15 mouse cellular contexts compared by ENCODE assay signal in the genomic region with DNA sequence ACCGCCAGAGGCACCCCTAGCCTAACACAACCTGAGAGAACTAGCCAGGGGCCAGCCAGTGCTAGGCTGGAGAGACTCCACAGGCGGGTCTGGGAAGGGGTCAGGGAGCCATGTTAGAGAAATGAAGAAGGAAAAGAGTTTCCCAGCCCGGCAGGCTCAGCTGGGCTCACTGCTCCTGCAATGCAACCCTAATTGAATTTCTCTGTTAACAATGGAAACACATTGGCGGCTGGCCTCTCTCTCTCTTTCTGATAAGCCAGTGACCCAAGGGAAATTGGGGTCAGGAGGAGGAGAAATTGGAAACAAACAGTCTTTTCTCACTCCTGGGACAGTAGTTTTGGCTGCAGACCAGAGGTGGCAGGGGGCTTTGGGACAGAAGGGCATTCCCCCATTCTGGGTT. TPM values are rescaled to one million over a fixed set of nuclear protein-coding genes. Genes with fewer than 3 reads are reported as not detected.
DNase-seq lines count a peak whose midpoint lies in the region; ATAC-seq lines count a peak whose summit lies in the region.
"Had no signal": no experiment of that assay in that cellular context is flagged by ENCODE, and none has a peak within 500 bp of the region (broad histone marks: within the 10 kb centered on the region; RNA-seq: fewer than 3 reads in every experiment).

No protein-coding gene starts in this region.

- no peak overlapping the region for H3K4me3 ChIP-seq in heart, embryonic 11.5 days (ENCODE audit: low read depth, low read length)
- no peak overlapping the region for H3K4me3 ChIP-seq in embryonic facial prominence, embryonic 11.5 days (ENCODE audit: low read depth, low read length)
- no peak overlapping the region for H3K4me3 ChIP-seq in hindbrain, embryonic 16.5 days (ENCODE audit: low read length)
- no peak overlapping the region for H3K4me3 ChIP-seq in neural tube, embryonic 12.5 days
- H3K4me3 ChIP-seq: myocyte had no signal

- no peaks in the 10 kb centered on the region for H3K36me3 ChIP-seq in heart, embryonic 11.5 days (ENCODE audit: control insufficient read depth, insufficient read depth, low read length)
- no peaks in the 10 kb centered on the region for H3K36me3 ChIP-seq in embryonic facial prominence, embryonic 11.5 days (replicated peaks; ENCODE audit: control insufficient read depth, insufficient read depth, low read depth, low read length)
- H3K36me3 ChIP-seq in hindbrain, embryonic 16.5 days (ENCODE audit: control insufficient read depth, insufficient read depth, low read length): peaks cover 10% of the 10 kb centered on the region; the same call in 1 of the 2 replicates
- H3K36me3 ChIP-seq in neural tube, embryonic 12.5 days: 0 out of 2 replicates have a peak, but pooled peaks cover 6% of the 10 kb centered on the region
- H3K36me3 ChIP-seq: G1E had no signal

- H3K9ac ChIP-seq in heart, embryonic 11.5 days (ENCODE audit: low read depth, low read length): no peak overlapping the region
- no peak overlapping the region for H3K9ac ChIP-seq in embryonic facial prominence, embryonic 11.5 days (replicated peaks; ENCODE audit: low read length)
- H3K9ac ChIP-seq in hindbrain, embryonic 16.5 days (ENCODE audit: low read depth, low read length): no peak overlapping the region
- no peak overlapping the region for H3K9ac ChIP-seq in neural tube, embryonic 12.5 days

- 0 out of 2 replicates have a peak overlapping the region, but pooled peaks have one; percentile 16 for H3K4me2 ChIP-seq in heart, embryonic 11.5 days
- no peak overlapping the region for H3K4me2 ChIP-seq in embryonic facial prominence, embryonic 11.5 days (ENCODE audit: low read depth, low read length)
- no peak overlapping the region for H3K4me2 ChIP-seq in hindbrain, embryonic 16.5 days (ENCODE audit: low read length)
- H3K4me2 ChIP-seq in neural tube, embryonic 12.5 days (replicated peaks): 0 out of 2 replicates have a peak overlapping the region, but pooled peaks have one; percentile 1

- intact Hi-C loops in heart, postnatal 36 days (cut with DNase I): no loop called here

- 18% methylated on average over 4 of the region's 4 CpGs for WGBS in heart, embryonic 11.5 days (ENCODE audit: insufficient replicate concordance)
- WGBS in embryonic facial prominence, embryonic 11.5 days: 10% methylated on average over 4 of the region's 4 CpGs
- 14% methylated on average over 4 of the region's 4 CpGs for WGBS in hindbrain, embryonic 16.5 days
- 9% methylated on average over 4 of the region's 4 CpGs for WGBS in neural tube, embryonic 12.5 days

- ATAC-seq in heart, embryonic 11.5 days (replicated peaks; ENCODE audit: insufficient number of reproducible peaks, low FRiP score, low TSS enrichment): no peak
- ATAC-seq in embryonic facial prominence, embryonic 11.5 days (replicated peaks; ENCODE audit: insufficient number of reproducible peaks, low FRiP score, low TSS enrichment, low read depth): peak; percentile 27; the same call in 1 of the 2 replicates
- ATAC-seq in hindbrain, embryonic 16.5 days: peak; percentile 41; the same call in 1 of the 2 replicates
- ATAC-seq in neural tube, embryonic 12.5 days (ENCODE audit: low FRiP score, low read depth): peak; percentile 9; the same call in 1 of the 2 replicates

- H3K9me3 ChIP-seq in heart, embryonic 11.5 days (replicated peaks; ENCODE audit: control insufficient read depth, low read length): no peaks in the 10 kb centered on the region
- no peaks in the 10 kb centered on the region for H3K9me3 ChIP-seq in embryonic facial prominence, embryonic 11.5 days (replicated peaks; ENCODE audit: control insufficient read depth, low read length)
- H3K9me3 ChIP-seq in hindbrain, embryonic 16.5 days (ENCODE audit: control insufficient read depth, low read length): no peaks in the 10 kb centered on the region
- no peaks in the 10 kb centered on the region for H3K9me3 ChIP-seq in neural tube, embryonic 12.5 days
- H3K9me3 ChIP-seq: G1E had no signal

- peaks cover 5% of the 10 kb centered on the region; the same call in 1 of the 2 replicates for H3K4me1 ChIP-seq in heart, embryonic 11.5 days (ENCODE audit: control insufficient read depth, insufficient read depth, low read length)
- no peaks in the 10 kb centered on the region; the same call in 1 of the 2 replicates for H3K4me1 ChIP-seq in embryonic facial prominence, embryonic 11.5 days (ENCODE audit: control insufficient read depth, insufficient read depth, low read length)
- peaks cover 17% of the 10 kb centered on the region for H3K4me1 ChIP-seq in hindbrain, embryonic 16.5 days (ENCODE audit: control insufficient read depth, insufficient read depth, low read depth, low read length)
- H3K4me1 ChIP-seq in neural tube, embryonic 12.5 days: peaks cover 30% of the 10 kb centered on the region

- DNase-seq in heart, postnatal 36 days: no peak
- peak; percentile 62 for DNase-seq in embryonic facial prominence, embryonic 11.5 days (ENCODE audit: low spot score)
- DNase-seq in kidney, adult 9 months: no peak
- DNase-seq in kidney, postnatal 36 days: no peak
- no peak for DNase-seq in cerebellum, adult 9-11 months
- DNase-seq: cerebellum, adult 8-10 months; gastrocnemius, postnatal 25 days; kidney, postnatal 14 days; layer of hippocampus, postnatal 36 days; thymus, postnatal 36 days had no signal

- no peak overlapping the region for H3K27ac ChIP-seq in heart, embryonic 11.5 days (ENCODE audit: low read depth, low read length)
- H3K27ac ChIP-seq in embryonic facial prominence, embryonic 11.5 days (replicated peaks; ENCODE audit: low read depth, low read length): no peak overlapping the region
- 0 out of 2 replicates have a peak overlapping the region, but pooled peaks have one; percentile 31 for H3K27ac ChIP-seq in hindbrain, embryonic 16.5 days (ENCODE audit: low read depth, low read length)
- H3K27ac ChIP-seq in neural tube, embryonic 12.5 days: peak overlapping the region; percentile 9; the same call in 1 of the 2 replicates

- H3K27me3 ChIP-seq in heart, embryonic 11.5 days (ENCODE audit: control insufficient read depth, insufficient read depth, low read length): peaks cover 11% of the 10 kb centered on the region
- no peaks in the 10 kb centered on the region for H3K27me3 ChIP-seq in embryonic facial prominence, embryonic 11.5 days (ENCODE audit: control insufficient read depth, insufficient read depth, low read length)
- no peaks in the 10 kb centered on the region for H3K27me3 ChIP-seq in hindbrain, embryonic 16.5 days (replicated peaks; ENCODE audit: control insufficient read depth, insufficient read depth, low read length)
- H3K27me3 ChIP-seq in neural tube, embryonic 12.5 days (replicated peaks): peaks cover 15% of the 10 kb centered on the region; the same call in 1 of the 2 replicates

RNA-seq across cellular contexts. Expression of gene Hk3, which starts 26.6 kb away (rescaled TPM):
- polyA plus RNA-seq in heart, embryonic 11.5 days (2014; fragmentation: Nextera tagmentation; extraction: Ambion mirVana): 0.16 and 0.54 TPM in 2 replicates
- total RNA-seq in heart, postnatal 36 days (2021): under 1 TPM; 0.72 to 0.87 TPM
- polyA plus RNA-seq in embryonic facial prominence, embryonic 11.5 days (2014; fragmentation: Nextera tagmentation; extraction: Ambion mirVana): 0.22 and 0.47 TPM in 2 replicates
- 1.1 and 1.2 TPM in 2 replicates for polyA plus RNA-seq in hindbrain, embryonic 16.5 days (2015; fragmentation: Nextera tagmentation; extraction: Ambion mirVana)
- 0.80 and 0.84 TPM in 2 replicates for polyA plus RNA-seq in neural tube, embryonic 12.5 days (2016; fragmentation: Nextera tagmentation; extraction: Ambion mirVana)
- polyA plus RNA-seq: myocyte had no signal

RNA-seq across cellular contexts. Expression of gene Unc5a, which starts 45.4 kb away (rescaled TPM):
- polyA plus RNA-seq in heart, embryonic 11.5 days (2014; fragmentation: Nextera tagmentation; extraction: Ambion mirVana): 2.5 and 2.6 TPM in 2 replicates
- under 1 TPM; 0.49 to 0.92 TPM for total RNA-seq in heart, postnatal 36 days (2021)
- 1.0 and 1.5 TPM in 2 replicates for polyA plus RNA-seq in embryonic facial prominence, embryonic 11.5 days (2014; fragmentation: Nextera tagmentation; extraction: Ambion mirVana)
- polyA plus RNA-seq in hindbrain, embryonic 16.5 days (2015; fragmentation: Nextera tagmentation; extraction: Ambion mirVana): 12.3 and 16.2 TPM in 2 replicates
- 5.9 and 7.7 TPM in 2 replicates for polyA plus RNA-seq in neural tube, embryonic 12.5 days (2016; fragmentation: Nextera tagmentation; extraction: Ambion mirVana)
- total RNA-seq: G1E had no signal

Comparison
In these comparisons a context has a peak if more than half of its experiments do, and no peak if none do; other contexts are left out.
1. H3K27ac ChIP-seq: peak in hindbrain, embryonic 16.5 days (single experiment) and neural tube, embryonic 12.5 days (single experiment); none in heart, embryonic 11.5 days (single experiment) and embryonic facial prominence, embryonic 11.5 days (single experiment).
2. H3K4me2 ChIP-seq: peak in heart, embryonic 11.5 days (single experiment) and neural tube, embryonic 12.5 days (single experiment); none in embryonic facial prominence, embryonic 11.5 days (single experiment) and hindbrain, embryonic 16.5 days (single experiment).